Mouse (Mus musculus) heart, embryonic 12.5 days (tissue): Measurements from ENCODE around the gene Zfp266. TPM values are rescaled to one million over a fixed set of nuclear protein-coding genes. Genes with fewer than 3 reads are reported as not detected.

Experiments used
- polyA plus RNA-seq: library from polyadenylated mRNA; unstranded; fragments of >200 nt; fragmentation: Nextera tagmentation; extraction: Ambion mirVana; gene quantifications from 2 replicates; pipeline ENCODE4 v1.2.1, GENCODE M21; 2016

The Zfp266 gene
- polyA plus RNA-seq, 1 experiment from 2014 or later, result 62.1 TPM

Other genes with a start within 250 kb of the Zfp266 start
- gene Olfr39, start 239.1 kb downstream of the Zfp266 start, polyA plus RNA-seq, result not detected in 2 replicates
- gene Olfr873, start 222.9 kb downstream of the Zfp266 start, polyA plus RNA-seq, result not detected in 2 replicates
- gene Olfr18, start 185.3 kb downstream of the Zfp266 start, polyA plus RNA-seq, result not detected in 2 replicates
- gene Zfp560, start 136.2 kb downstream of the Zfp266 start, polyA plus RNA-seq, result 30.8 and 31.7 TPM in 2 replicates
- 14.8 and 15.0 TPM in 2 replicates for gene Zfp26, start 61.3 kb downstream of the Zfp266 start, polyA plus RNA-seq
- gene Zfp426, start 28.7 kb downstream of the Zfp266 start, polyA plus RNA-seq, result 12.4 and 14.0 TPM in 2 replicates
- 10.1 and 10.7 TPM in 2 replicates for gene Zfp846, start 59.9 kb upstream of the Zfp266 start, polyA plus RNA-seq
- gene Ubl5, start 121.5 kb upstream of the Zfp266 start, polyA plus RNA-seq, result 362 and 384 TPM in 2 replicates
- gene Fbxl12, start 123.3 kb upstream of the Zfp266 start, polyA plus RNA-seq, result 18.7 and 19.4 TPM in 2 replicates
- 43.4 and 44.3 TPM in 2 replicates for gene Pin1, start 130.7 kb upstream of the Zfp266 start, polyA plus RNA-seq
- gene Olfm2, start 224.9 kb upstream of the Zfp266 start, polyA plus RNA-seq, result 0.87 and 1.1 TPM in 2 replicates